ENCODE assay signal across 35 mouse cellular contexts in the genomic region with DNA sequence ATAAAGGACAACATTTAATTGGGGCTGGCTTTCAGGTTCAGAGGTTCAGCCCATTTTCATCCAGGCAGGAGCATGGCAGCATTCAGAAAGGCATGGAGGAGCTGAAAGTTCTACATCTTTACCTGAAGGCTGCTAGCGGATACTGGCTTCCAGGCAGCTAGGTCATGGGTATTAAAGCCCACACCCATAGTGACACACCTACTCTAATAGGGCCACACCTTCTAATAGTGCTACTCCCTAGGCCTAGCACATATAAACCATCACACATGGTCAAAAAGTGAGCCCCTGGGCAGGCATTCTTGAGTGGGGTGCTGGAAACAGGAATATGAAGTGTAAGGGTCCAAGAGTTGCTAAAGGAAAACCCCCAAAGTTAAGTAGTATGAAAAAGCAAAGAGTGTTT.
"Had no signal": no experiment of that assay in that cellular context is flagged by ENCODE, and none has a peak within 500 bp of the region (broad histone marks: within the 10 kb centered on the region; RNA-seq: fewer than 3 reads in every experiment).

No protein-coding gene starts in this region.

- H3K27ac ChIP-seq: heart, embryonic 13.5 days; hindbrain, embryonic 12.5 days; hindbrain, embryonic 13.5 days; hindbrain, embryonic 14.5 days; hindbrain, embryonic 15.5 days; hindbrain, postnatal 0 days; intestine, embryonic 15.5 days; kidney, embryonic 15.5 days; kidney, postnatal 0 days; layer of hippocampus, adult 2 months; left cerebral cortex, adult 2 months had no signal

- H3K9me3 ChIP-seq: heart, embryonic 12.5 days; heart, embryonic 13.5 days; heart, embryonic 15.5 days; hindbrain, embryonic 10.5 days; hindbrain, embryonic 12.5 days; hindbrain, embryonic 13.5 days; hindbrain, embryonic 15.5 days; intestine, embryonic 15.5 days; kidney, embryonic 15.5 days had no signal

- DNase-seq: heart, postnatal 10 days; heart, postnatal 14 days; heart, postnatal 36 days; heart, postnatal 4 days; kidney, adult 11 months; kidney, adult 18-20 months; kidney, adult 2 months; kidney, adult 8-10 months; kidney, adult 9 months; kidney, postnatal 10 days; kidney, postnatal 14 days; kidney, postnatal 25 days; kidney, postnatal 36 days; kidney, postnatal 4 days; layer of hippocampus, adult 9-11 months; layer of hippocampus, postnatal 36 days had no signal

- H3K9ac ChIP-seq: heart, embryonic 12.5 days; heart, embryonic 13.5 days; heart, embryonic 15.5 days; hindbrain, embryonic 12.5 days; hindbrain, embryonic 13.5 days; hindbrain, embryonic 14.5 days; hindbrain, embryonic 15.5 days; intestine, embryonic 15.5 days; kidney, embryonic 15.5 days had no signal

- H3K27me3 ChIP-seq: heart, embryonic 12.5 days; heart, embryonic 13.5 days; heart, embryonic 15.5 days; hindbrain, embryonic 13.5 days; hindbrain, embryonic 15.5 days; intestine, embryonic 15.5 days; kidney, embryonic 15.5 days had no signal

- H3K4me2 ChIP-seq: heart, embryonic 11.5 days; heart, embryonic 12.5 days; heart, embryonic 13.5 days; heart, embryonic 15.5 days; hindbrain, embryonic 12.5 days; hindbrain, embryonic 13.5 days; hindbrain, embryonic 14.5 days; hindbrain, embryonic 15.5 days; intestine, embryonic 15.5 days; kidney, embryonic 15.5 days had no signal

- H3K4me3 ChIP-seq: heart, embryonic 12.5 days; heart, embryonic 13.5 days; heart, embryonic 15.5 days; hindbrain, embryonic 10.5 days; hindbrain, embryonic 12.5 days; hindbrain, embryonic 13.5 days; hindbrain, embryonic 15.5 days; intestine, embryonic 15.5 days; kidney, embryonic 15.5 days; layer of hippocampus, adult 2 months; left cerebral cortex, adult 2 months had no signal

- H3K36me3 ChIP-seq: heart, embryonic 12.5 days; heart, embryonic 13.5 days; heart, embryonic 15.5 days; hindbrain, embryonic 10.5 days; hindbrain, embryonic 12.5 days; hindbrain, embryonic 13.5 days; hindbrain, embryonic 15.5 days; intestine, embryonic 15.5 days; kidney, embryonic 15.5 days had no signal

- ATAC-seq: hindbrain, embryonic 16.5 days; hindbrain, postnatal 0 days; inflammation-experienced regulatory T-cells, adult 6 months; intestine, embryonic 15.5 days; intestine, embryonic 16.5 days; intestine, postnatal 0 days had no signal
